Mouse (Mus musculus) liver, embryonic 14.5 days (tissue): Measurements from ENCODE around the gene Zc3h13. TPM values are rescaled to one million over a fixed set of nuclear protein-coding genes. Genes with fewer than 3 reads are reported as not detected.

Experiments
- ATAC-seq: fragments of 200-750 bp; cut with Nextera tagmentation; 2 replicates; pipeline ENCODE4 v1.8.0; 2017; ENCODE audit warnings: moderate number of reproducible peaks, mild to moderate bottlenecking, moderate library complexity; ENCODE audit not compliant: insufficient read depth
- DNase-seq, 3 experiments: peaks; one replicate each; pipeline ENCODE4 v3.0.0-alpha.2; 2012 to 2013; ENCODE audit warnings: low read depth in 3 of 3, low spot score in 3 of 3
- H3K27ac ChIP-seq: fragments of 300-500 bp; sonication (generic); 2 replicates; pipeline ENCODE4 v1.5.1; 2014; ENCODE audit warnings: moderate library complexity, mild to moderate bottlenecking, control low read depth, inconsistent platforms
- H3K27me3 ChIP-seq: fragments of 300-500 bp; sonication (generic); 2 replicates; pipeline ENCODE4 v1.6.1; 2014; ENCODE audit warnings: mild to moderate bottlenecking, low read length, moderate library complexity; ENCODE audit not compliant: control insufficient read depth, insufficient read depth
- H3K36me3 ChIP-seq: fragments of 300-500 bp; sonication (generic); replicated peaks from 2 replicates; pipeline ENCODE4 v1.6.1; 2014; ENCODE audit warnings: low read depth; ENCODE audit not compliant: control insufficient read depth, insufficient read depth
- H3K4me1 ChIP-seq, 2 experiments: fragments of 200-500 bp in 1 of 2; fragments of 300-500 bp in 1 of 2; sonication (generic) in 1 of 2; replicated peaks; 2 replicates each; pipeline ENCODE4 v1.6.1; 2012 to 2014; ENCODE audit warnings: antibody characterized with exemption in 1 of 2, inconsistent platforms in 1 of 2, low read length in 1 of 2; ENCODE audit not compliant: control insufficient read depth in 2 of 2, insufficient read depth in 2 of 2
- H3K4me2 ChIP-seq: fragments of 300-500 bp; sonication (generic); 2 replicates; pipeline ENCODE4 v1.6.1; 2014; ENCODE audit warnings: low read depth, mild to moderate bottlenecking, control low read depth, moderate library complexity
- H3K4me3 ChIP-seq, 2 experiments: fragments of 200-500 bp in 1 of 2; fragments of 300-500 bp in 1 of 2; sonication (generic) in 1 of 2; 2 replicates each; pipeline ENCODE4 v1.5.1; 2012 to 2014; ENCODE audit warnings: low read depth in 2 of 2, low read length in 2 of 2, mild to moderate bottlenecking in 2 of 2, control low read depth in 1 of 2, inconsistent platforms in 1 of 2, moderate library complexity in 1 of 2; ENCODE audit not compliant: insufficient read depth in 1 of 2
- H3K9ac ChIP-seq: fragments of 300-500 bp; sonication (generic); replicated peaks from 2 replicates; pipeline ENCODE4 v1.6.1; 2014; ENCODE audit warnings: mild to moderate bottlenecking, control low read depth, moderate library complexity
- H3K9me3 ChIP-seq: fragments of 300-500 bp; sonication (generic); 2 replicates; pipeline ENCODE4 v1.6.1; 2016; ENCODE audit warnings: low read length, mixed read lengths; ENCODE audit not compliant: control insufficient read depth
- CTCF ChIP-seq: IDR thresholded peaks from 2 replicates; pipeline ENCODE4 v1.5.1; 2016; ENCODE audit warnings: antibody characterized with exemption, low read depth, control low read depth
- EP300 ChIP-seq: IDR thresholded peaks from 2 replicates; pipeline ENCODE4 v1.6.1; 2016; ENCODE audit warnings: antibody characterized with exemption, low read depth
- WGBS: fragments of 180-500 bp; shearing (Covaris S2); extraction: QIAGEN DNeasy Blood & Tissue Kit; methylation state at CpG from one replicate; pipeline ENCODE4 v1.1.7; 2014; ENCODE audit not compliant: insufficient replicate concordance; 5-methylcytosine and 5-hydroxymethylcytosine counted together
- polyA plus RNA-seq, 2 experiments: library from polyadenylated mRNA; depleted of rRNA in 1 of 2; stranded (reverse) in 1 of 2; unstranded in 1 of 2; fragments of >200 nt; fragmentation: Nextera tagmentation in 1 of 2; extraction: Ambion mirVana in 1 of 2; gene quantifications; 2 replicates each; pipeline versions ENCODE4 v1.2.1 to v1.2.3; 2012 to 2014

The Zc3h13 gene
- polyA plus RNA-seq, 2 experiments, result 8.1 to 9.2 TPM

GRCm38 (mm10) chr14:75238054-75238692 lies 46.0 kb upstream of the Zc3h13 start:
- no peak overlapping the region for H3K4me2 ChIP-seq
- ATAC-seq, result peak; percentile 76; the same call in 1 of the 2 replicates
- peaks cover 2 to 16% of the 10 kb centered on the region in 2 experiments; a peak in 3 of 4 replicates for H3K4me1 ChIP-seq
- peak in 1 of 3 experiments; percentile 22 for DNase-seq
- TF ChIP-seq CTCF, result no peak
- TF ChIP-seq EP300, result 0 out of 2 replicates have a peak, but pooled peaks have one; percentile 19
- no peak overlapping the region; the same call in 1 of the 2 replicates for H3K27ac ChIP-seq
- H3K4me3 ChIP-seq, result no peak overlapping the region
- H3K27me3 ChIP-seq, result no peaks in the 10 kb centered on the region
- H3K9me3 ChIP-seq, result no peaks in the 10 kb centered on the region
- no peak overlapping the region for H3K9ac ChIP-seq
- H3K36me3 ChIP-seq, result no peaks in the 10 kb centered on the region
- 23% methylated on average over 6 of the region's 6 CpGs for WGBS

GRCm38 (mm10) chr14:75242087-75242486 lies 42.1 kb upstream of the Zc3h13 start, which contains the start of gene Cpb2:
Cpb2 (plus strand) TSS chr14:75242287.
- Histone ChIP-seq H3K4me3 (peak within 1 kb of the TSS; percentile 33 to 40), H3K27ac (no peak within 1 kb of the TSS), H3K4me1 (peaks cover 2 to 11% of the 10 kb centered on the region in 2 experiments; a peak in 3 of 4 replicates), H3K36me3 (no peaks in the 10 kb centered on the region), H3K4me2 (peak within 1 kb of the TSS; percentile 18), H3K9ac (no peak within 1 kb of the TSS), H3K9me3 (no peaks in the 10 kb centered on the region), H3K27me3 (no peaks in the 10 kb centered on the region)
- TF ChIP-seq CTCF (no peak), EP300 (no peak)
- 58% methylated on average over 5 of the region's 5 CpGs for WGBS
- no peak for DNase-seq
- ATAC-seq, result peak; percentile 50

- Histone ChIP-seq H3K9me3 (no peaks in the 10 kb centered on the region), H3K27ac (no peak overlapping the region), H3K4me3 (no peak overlapping the region), H3K36me3 (no peaks in the 10 kb centered on the region), H3K9ac (no peak overlapping the region), H3K4me1 (no peaks in the 10 kb centered on the region; a peak in 1 of 4 replicates), H3K27me3 (no peaks in the 10 kb centered on the region), H3K4me2 (no peak overlapping the region)
- ATAC-seq, result no peak
- WGBS, result 58% methylated on average over 11 of the region's 11 CpGs
- no peak for TF ChIP-seq CTCF
- no peak for TF ChIP-seq EP300
- DNase-seq, result no peak
Observed at GRCm38 (mm10) chr14:75246024-75247000, 37.9 kb upstream of the Zc3h13 start.

GRCm38 (mm10) chr14:75250432-75250831 lies 33.7 kb upstream of the Zc3h13 start:
- DNase-seq, result no peak

GRCm38 (mm10) chr14:75256521-75256920 lies 27.7 kb upstream of the Zc3h13 start:
- WGBS, result 30% methylated on average over 5 of the region's 5 CpGs
- no peaks in the 10 kb centered on the region for H3K4me1 ChIP-seq
- TF ChIP-seq EP300 (no peak), CTCF (peak; percentile 64)
- H3K36me3 ChIP-seq, result no peaks in the 10 kb centered on the region
- H3K4me2 ChIP-seq, result no peak overlapping the region
- H3K27ac ChIP-seq, result no peak overlapping the region
- no peak for DNase-seq
- H3K9ac ChIP-seq, result no peak overlapping the region
- no peaks in the 10 kb centered on the region for H3K9me3 ChIP-seq
- no peaks in the 10 kb centered on the region for H3K27me3 ChIP-seq
- H3K4me3 ChIP-seq, result no peak overlapping the region
- no peak for ATAC-seq

More at GRCm38 (mm10) chr14:75250432-75250831, 33.7 kb upstream of the Zc3h13 start:
- H3K9me3 ChIP-seq, result no peaks in the 10 kb centered on the region
- no peak overlapping the region for H3K9ac ChIP-seq
- WGBS, result 66% methylated on average over 3 of the region's 3 CpGs
- no peaks in the 10 kb centered on the region; a peak in 1 of 4 replicates for H3K4me1 ChIP-seq
- no peaks in the 10 kb centered on the region for H3K27me3 ChIP-seq
- H3K27ac ChIP-seq, result no peak overlapping the region
- no peaks in the 10 kb centered on the region for H3K36me3 ChIP-seq
- no peak overlapping the region for H3K4me3 ChIP-seq
- ATAC-seq, result no peak
- H3K4me2 ChIP-seq, result no peak overlapping the region
- no peak for TF ChIP-seq EP300
